Mouse (Mus musculus): ENCODE results near the gene Gm49392. TPM values are rescaled to one million over a fixed set of nuclear protein-coding genes. Genes with fewer than 3 reads are reported as not detected.
"Not testable (repeated sequence)": the region's sequence is repeated elsewhere in the genome, so short reads cannot be mapped to it uniquely, and the experiment has no call there.

Gm49392 gene
- polyA plus RNA-seq (2021): not detected

GRCm38 (mm10) chr13:60896794-60897193, at the start of gene Gm49392:
Gene Gm49392, minus strand, starts transcription at chr13:60896894.
- DNase-seq (ENCODE audit: low read depth, low spot score); CTCF ChIA-PET; in situ Hi-C loops (cut with MboI; ENCODE audit: low pct_unique_long_range_greater_than_20kb); H3K27me3 ChIP-seq; ATAC-seq; POLR2A ChIA-PET: not testable (repeated sequence)

GRCm38 (mm10) chr13:60941884-60942283, 45.2 kb upstream of the Gm49392 start, which contains the start of gene Tpbpa:
Gene Tpbpa, minus strand, starts transcription at chr13:60941984.
- POLR2A ChIA-PET; DNase-seq (ENCODE audit: low read depth, low spot score); in situ Hi-C loops (cut with MboI; ENCODE audit: low pct_unique_long_range_greater_than_20kb); H3K27me3 ChIP-seq; ATAC-seq: not testable (repeated sequence)
- CTCF ChIA-PET: interaction anchor here (0.9 kb wide), 1 partner anchor 17 kb away, joined by 3 read pairs; no protein-coding TSS in a partner anchor

- no peaks in the 10 kb centered on the region for H3K27me3 ChIP-seq
- CTCF ChIA-PET: interaction anchor here (1.8 kb wide), 1 partner anchor 9 kb away, joined by 5 read pairs; no protein-coding TSS in a partner anchor
- TF ChIP-seq CTCF (IDR thresholded peaks at IDR 0.05): no peak
- peak; percentile 6 for DNase-seq (ENCODE audit: low read depth, low spot score)
- POLR2A ChIA-PET: no interaction called here
- ATAC-seq: peak; percentile 57
- in situ Hi-C loops (cut with MboI; ENCODE audit: low pct_unique_long_range_greater_than_20kb): no loop called here
Measured at GRCm38 (mm10) chr13:60936500-60936901, 39.8 kb upstream of the Gm49392 start, which contains the start of the genes Gm49391 and Ctla2a. Gene Gm49391, minus strand, starts transcription at chr13:60936571. Gene Ctla2a, minus strand, starts transcription at chr13:60936625.

- CTCF ChIA-PET: interaction anchor here (1.8 kb wide), 1 partner anchor 10 kb away, joined by 5 read pairs; no protein-coding TSS in a partner anchor
- POLR2A ChIA-PET; ATAC-seq; in situ Hi-C loops (cut with MboI; ENCODE audit: low pct_unique_long_range_greater_than_20kb); DNase-seq (ENCODE audit: low read depth, low spot score); H3K27me3 ChIP-seq: not testable (repeated sequence)
Measured at GRCm38 (mm10) chr13:60935490-60935889, 38.8 kb upstream of the Gm49392 start, which contains the start of gene Gm49393. Gene Gm49393, minus strand, starts transcription at chr13:60935590.

- in situ Hi-C loops (cut with MboI; ENCODE audit: low pct_unique_long_range_greater_than_20kb); ATAC-seq; CTCF ChIA-PET; DNase-seq (ENCODE audit: low read depth, low spot score); POLR2A ChIA-PET; H3K27me3 ChIP-seq: not testable (repeated sequence)
Measured at GRCm38 (mm10) chr13:60904780-60905179, 8.1 kb upstream of the Gm49392 start, which contains the start of gene Tpbpb. Gene Tpbpb, minus strand, starts transcription at chr13:60904880.

- in situ Hi-C loops (cut with MboI; ENCODE audit: low pct_unique_long_range_greater_than_20kb): no loop called here
- ATAC-seq (peak; percentile 95), DNase-seq (ENCODE audit: low read depth, low spot score) (peak; percentile 39)
- CTCF ChIA-PET: no interaction called here
- POLR2A ChIA-PET: no interaction called here
- no peak for TF ChIP-seq CTCF (IDR thresholded peaks at IDR 0.05)
- H3K27me3 ChIP-seq: no peaks in the 10 kb centered on the region
Measured at GRCm38 (mm10) chr13:60897328-60897727, 634 bp upstream of the Gm49392 start, which contains the start of gene Ctla2b. Gene Ctla2b, minus strand, starts transcription at chr13:60897447.

- TF ChIP-seq CTCF (IDR thresholded peaks at IDR 0.05): no peak
- POLR2A ChIA-PET: no interaction called here
- in situ Hi-C loops (cut with MboI; ENCODE audit: low pct_unique_long_range_greater_than_20kb): no loop called here
Measured at GRCm38 (mm10) chr13:60895406-60896160, 1.1 kb downstream of the Gm49392 start.

GRCm38 (mm10) chr13:60892301-60892700, 4.4 kb downstream of the Gm49392 start:
- no peak for ATAC-seq
- POLR2A ChIA-PET: no interaction called here
- CTCF ChIA-PET: no interaction called here
- DNase-seq (ENCODE audit: low read depth, low spot score): no peak
- in situ Hi-C loops (cut with MboI; ENCODE audit: low pct_unique_long_range_greater_than_20kb): no loop called here
- no peaks in the 10 kb centered on the region for H3K27me3 ChIP-seq
- TF ChIP-seq CTCF (IDR thresholded peaks at IDR 0.05): no peak

More at GRCm38 (mm10) chr13:60895406-60896160, 1.1 kb downstream of the Gm49392 start:
- no peaks in the 10 kb centered on the region for H3K27me3 ChIP-seq
- ATAC-seq: no peak
- CTCF ChIA-PET: interaction anchor here (1.1 to 1.6 kb wide), 2 partner anchors 14 to 18 kb away, joined by 3 read pairs; no protein-coding TSS in a partner anchor
- DNase-seq (ENCODE audit: low read depth, low spot score): no peak

- ChIA-PET CTCF (no interaction called here), POLR2A (no interaction called here)
- H3K27me3 ChIP-seq: no peaks in the 10 kb centered on the region
- DNase-seq (ENCODE audit: low read depth, low spot score) (no peak), ATAC-seq (no peak)
- in situ Hi-C loops (cut with MboI; ENCODE audit: low pct_unique_long_range_greater_than_20kb): no loop called here
- no peak for TF ChIP-seq CTCF (IDR thresholded peaks at IDR 0.05)
Measured at GRCm38 (mm10) chr13:60864281-60864680, 32.4 kb downstream of the Gm49392 start, which contains the start of gene 4930486L24Rik. Gene 4930486L24Rik, minus strand, starts transcription at chr13:60864475.

GRCm38 (mm10) chr13:60848241-60849120, 48.2 kb downstream of the Gm49392 start:
- POLR2A ChIA-PET: no interaction called here

More at GRCm38 (mm10) chr13:60848241-60849120, 48.2 kb downstream of the Gm49392 start:
- no peak for TF ChIP-seq CTCF (IDR thresholded peaks at IDR 0.05)
- DNase-seq (ENCODE audit: low read depth, low spot score) (no peak), ATAC-seq (no peak)
- CTCF ChIA-PET: no interaction called here
- H3K27me3 ChIP-seq: no peaks in the 10 kb centered on the region
- in situ Hi-C loops (cut with MboI; ENCODE audit: low pct_unique_long_range_greater_than_20kb): no loop called here

Measured in Patski (cell line).